Mouse (Mus musculus) bone marrow, adult 2 months (tissue): ENCODE data around the gene Fam117a.

Experiments used
- CTCF ChIP-seq: fragments of 200-500 bp; IDR thresholded peaks from 2 replicates; pipeline ENCODE4 v1.5.1; 2011; ENCODE audit warnings: low read length, control low read depth; ENCODE audit not compliant: control insufficient read depth, insufficient read depth
- POLR2A ChIP-seq: fragments of 200-500 bp; IDR thresholded peaks from 2 replicates; pipeline ENCODE4 v1.6.1; 2011; ENCODE audit warnings: low read depth, mild to moderate bottlenecking, control low read depth, low read length, borderline replicate concordance; ENCODE audit not compliant: control insufficient read depth

DNA sequence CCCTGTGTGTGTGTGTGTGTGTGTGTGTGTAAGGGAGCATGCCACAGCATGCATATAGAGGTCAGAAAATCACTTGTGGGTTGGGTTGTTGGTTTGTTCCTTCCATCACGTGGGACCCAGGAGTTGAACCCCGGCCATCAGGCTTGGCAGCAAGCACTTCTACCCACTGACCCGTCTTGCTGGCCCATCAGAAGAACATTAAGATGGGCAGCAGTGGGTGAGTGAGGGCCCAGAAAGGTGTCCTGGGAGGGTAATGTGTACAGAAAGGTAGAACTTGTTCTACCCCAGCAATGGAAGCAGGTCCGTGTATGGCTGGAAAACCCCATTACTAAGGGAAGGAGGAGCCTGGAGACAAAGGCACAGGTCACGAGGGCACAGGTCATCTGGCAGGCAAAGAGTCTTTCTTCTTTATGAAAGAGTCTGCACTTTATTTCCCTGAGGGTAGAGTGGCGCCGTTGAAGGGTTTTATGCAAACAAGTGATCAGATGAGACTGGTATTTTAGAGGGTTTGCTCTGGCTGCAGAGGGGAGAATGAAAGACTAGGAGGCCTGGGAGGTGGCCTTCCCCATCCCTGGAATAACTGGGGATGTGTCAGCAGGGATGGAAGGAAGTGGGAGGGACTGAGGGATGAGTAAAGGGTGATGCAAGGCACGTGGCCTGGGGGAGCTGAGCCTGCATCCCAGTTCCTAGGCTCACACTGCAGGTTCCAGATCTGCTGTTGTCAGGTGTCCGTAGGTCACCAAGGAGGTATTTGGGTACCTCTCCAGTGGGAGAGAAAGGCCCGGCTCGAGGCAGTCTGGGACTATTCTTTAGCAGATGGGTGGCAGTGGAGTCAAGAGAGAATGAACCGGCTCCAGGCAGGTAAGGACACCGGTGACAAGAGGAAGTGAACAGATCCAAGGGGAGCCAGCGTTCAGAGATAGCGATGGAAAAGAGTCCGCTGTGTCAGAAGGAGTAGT lies 66.8 kb downstream of the Fam117a start:
- no peak for TF ChIP-seq CTCF
- no peak for TF ChIP-seq POLR2A
